Mouse (Mus musculus) kidney, embryonic 16.5 days (tissue): ENCODE results near the gene Dolpp1. TPM values are rescaled to one million over a fixed set of nuclear protein-coding genes. Genes with fewer than 3 reads are reported as not detected.

Experiments used
- ATAC-seq: fragments of 200-750 bp; cut with Nextera tagmentation; 2 replicates; pipeline ENCODE4 v1.8.0; 2017; ENCODE audit warnings: moderate TSS enrichment; ENCODE audit not compliant: low FRiP score, low TSS enrichment
- H3K27ac ChIP-seq: fragments of 300-500 bp; sonication (generic); 2 replicates; pipeline ENCODE4 v1.5.1; 2014; ENCODE audit warnings: low read length
- H3K27me3 ChIP-seq: fragments of 300-500 bp; sonication (generic); 2 replicates; pipeline ENCODE4 v1.6.1; 2014; ENCODE audit warnings: low read length, control low read depth, mixed read lengths; ENCODE audit not compliant: insufficient read depth
- H3K36me3 ChIP-seq: fragments of 300-500 bp; sonication (generic); 2 replicates; pipeline ENCODE4 v1.6.1; 2014; ENCODE audit warnings: low read length, control low read depth, mixed read lengths; ENCODE audit not compliant: insufficient read depth
- H3K4me1 ChIP-seq: fragments of 300-500 bp; sonication (generic); 2 replicates; pipeline ENCODE4 v1.6.1; 2014; ENCODE audit warnings: low read length, control low read depth, mixed read lengths; ENCODE audit not compliant: insufficient read depth
- H3K4me2 ChIP-seq: fragments of 300-500 bp; sonication (generic); replicated peaks from 2 replicates; pipeline ENCODE4 v1.6.1; 2014; ENCODE audit warnings: low read depth, low read length
- H3K4me3 ChIP-seq: fragments of 300-500 bp; sonication (generic); 2 replicates; pipeline ENCODE4 v1.5.1; 2014; ENCODE audit warnings: mild to moderate bottlenecking, low read length
- H3K9ac ChIP-seq: fragments of 300-500 bp; sonication (generic); replicated peaks from 2 replicates; pipeline ENCODE4 v1.6.1; 2014; ENCODE audit warnings: low read length
- H3K9me3 ChIP-seq: fragments of 300-500 bp; sonication (generic); 2 replicates; pipeline ENCODE4 v1.6.1; 2016; ENCODE audit warnings: low read length, control low read depth
- WGBS: fragments of 180-500 bp; shearing (Covaris S2); extraction: QIAGEN DNeasy Blood & Tissue Kit; methylation state at CpG from one replicate; pipeline ENCODE4 v1.1.7; 2014; 5-methylcytosine and 5-hydroxymethylcytosine counted together
- polyA plus RNA-seq: library from polyadenylated mRNA; unstranded; fragments of >200 nt; fragmentation: Nextera tagmentation; extraction: Ambion mirVana; gene quantifications from 2 replicates; pipeline ENCODE4 v1.2.1, GENCODE M21; 2015

Dolpp1 gene
- polyA plus RNA-seq, 1 experiment from 2014 or later, result 44.2 TPM

GRCm38 (mm10) chr2:30392577-30393369 lies 719 bp downstream of the Dolpp1 start:
- no peaks in the 10 kb centered on the region for H3K9me3 ChIP-seq
- ATAC-seq, result peak; percentile 83
- H3K9ac ChIP-seq, result peak overlapping the region; percentile 71
- peaks cover 18% of the 10 kb centered on the region for H3K4me1 ChIP-seq
- H3K27me3 ChIP-seq, result no peaks in the 10 kb centered on the region
- under 1% methylated on average over 54 of the region's 54 CpGs for WGBS
- peak overlapping the region; percentile 63 for H3K4me3 ChIP-seq
- H3K27ac ChIP-seq, result peak overlapping the region; percentile 81
- peaks cover 9% of the 10 kb centered on the region; the same call in 1 of the 2 replicates for H3K36me3 ChIP-seq
- H3K4me2 ChIP-seq, result peak overlapping the region; percentile 83

- peaks cover 9% of the 10 kb centered on the region for H3K36me3 ChIP-seq
- H3K4me3 ChIP-seq, result peak overlapping the region; percentile 63
- no peak for ATAC-seq
- 47% methylated on average over 1 of the region's 1 CpGs for whole genome bisulfite sequencing
- peak overlapping the region; percentile 81 for H3K27ac ChIP-seq
- H3K27me3 ChIP-seq, result no peaks in the 10 kb centered on the region
- H3K4me2 ChIP-seq, result peak overlapping the region; percentile 83
- H3K9me3 ChIP-seq, result no peaks in the 10 kb centered on the region
- H3K9ac ChIP-seq, result peak overlapping the region; percentile 71
- peaks cover 18% of the 10 kb centered on the region for H3K4me1 ChIP-seq
Measured at GRCm38 (mm10) chr2:30393370-30393656, 1.3 kb downstream of the Dolpp1 start.

GRCm38 (mm10) chr2:30395757-30396156 lies 3.7 kb downstream of the Dolpp1 start:
- H3K4me1 ChIP-seq, result peaks cover 18% of the 10 kb centered on the region
- ATAC-seq, result no peak
- no peak overlapping the region for H3K9ac ChIP-seq
- 95% methylated on average over 7 of the region's 7 CpGs for WGBS
- no peaks in the 10 kb centered on the region for H3K27me3 ChIP-seq
- peaks cover 24% of the 10 kb centered on the region for H3K36me3 ChIP-seq
- no peak overlapping the region for H3K4me2 ChIP-seq
- no peak overlapping the region for H3K27ac ChIP-seq
- no peak overlapping the region for H3K4me3 ChIP-seq
- H3K9me3 ChIP-seq, result no peaks in the 10 kb centered on the region

GRCm38 (mm10) chr2:30396246-30396645 lies 4.2 kb downstream of the Dolpp1 start:
- Histone ChIP-seq H3K27ac (no peak overlapping the region), H3K9ac (no peak overlapping the region), H3K4me1 (peaks cover 17% of the 10 kb centered on the region), H3K36me3 (peaks cover 28% of the 10 kb centered on the region), H3K27me3 (no peaks in the 10 kb centered on the region), H3K4me2 (no peak overlapping the region), H3K9me3 (no peaks in the 10 kb centered on the region), H3K4me3 (no peak overlapping the region)
- ATAC-seq, result no peak
- WGBS, result 90% methylated on average over 7 of the region's 7 CpGs

GRCm38 (mm10) chr2:30397986-30398512 lies 6.0 kb downstream of the Dolpp1 start:
- no peak for ATAC-seq
- no peak overlapping the region for H3K27ac ChIP-seq
- H3K9ac ChIP-seq, result no peak overlapping the region
- no peak overlapping the region for H3K4me3 ChIP-seq
- peaks cover 34% of the 10 kb centered on the region for H3K36me3 ChIP-seq
- H3K4me2 ChIP-seq, result no peak overlapping the region
- 86% methylated on average over 10 of the region's 10 CpGs for WGBS
- no peaks in the 10 kb centered on the region for H3K27me3 ChIP-seq
- H3K9me3 ChIP-seq, result no peaks in the 10 kb centered on the region
- peaks cover 11% of the 10 kb centered on the region for H3K4me1 ChIP-seq

GRCm38 (mm10) chr2:30399191-30400171 lies 7.4 kb downstream of the Dolpp1 start:
- Histone ChIP-seq H3K27me3 (no peaks in the 10 kb centered on the region), H3K9ac (no peak overlapping the region; the same call in 1 of the 2 replicates), H3K4me2 (no peak overlapping the region), H3K9me3 (no peaks in the 10 kb centered on the region), H3K4me1 (no peaks in the 10 kb centered on the region), H3K36me3 (peaks cover 34% of the 10 kb centered on the region), H3K4me3 (no peak overlapping the region), H3K27ac (no peak overlapping the region)
- no peak for ATAC-seq
- WGBS, result 57% methylated on average over 20 of the region's 20 CpGs

- Histone ChIP-seq H3K4me1 (no peaks in the 10 kb centered on the region), H3K27ac (no peak overlapping the region), H3K36me3 (peaks cover 48% of the 10 kb centered on the region), H3K4me3 (no peak overlapping the region), H3K9me3 (no peaks in the 10 kb centered on the region), H3K4me2 (no peak overlapping the region), H3K27me3 (no peaks in the 10 kb centered on the region), H3K9ac (no peak overlapping the region)
- ATAC-seq, result no peak
- 90% methylated on average over 1 of the region's 1 CpGs for WGBS
Measured at GRCm38 (mm10) chr2:30401581-30401980, 9.5 kb downstream of the Dolpp1 start.

GRCm38 (mm10) chr2:30402351-30402826 lies 10.3 kb downstream of the Dolpp1 start:
- H3K4me2 ChIP-seq, result no peak overlapping the region
- H3K27ac ChIP-seq, result no peak overlapping the region
- WGBS, result 84% methylated on average over 9 of the region's 9 CpGs
- H3K9me3 ChIP-seq, result no peaks in the 10 kb centered on the region
- no peak overlapping the region for H3K4me3 ChIP-seq
- H3K36me3 ChIP-seq, result peaks cover 42% of the 10 kb centered on the region
- H3K4me1 ChIP-seq, result no peaks in the 10 kb centered on the region
- H3K9ac ChIP-seq, result no peak overlapping the region
- ATAC-seq, result no peak
- H3K27me3 ChIP-seq, result no peaks in the 10 kb centered on the region

- no peak overlapping the region for H3K4me2 ChIP-seq
- ATAC-seq, result no peak
- H3K36me3 ChIP-seq, result peaks cover 44% of the 10 kb centered on the region
- H3K4me3 ChIP-seq, result no peak overlapping the region
- H3K4me1 ChIP-seq, result no peaks in the 10 kb centered on the region
- H3K27ac ChIP-seq, result no peak overlapping the region
- WGBS, result 57% methylated on average over 2 of the region's 2 CpGs
- no peaks in the 10 kb centered on the region for H3K9me3 ChIP-seq
- no peaks in the 10 kb centered on the region for H3K27me3 ChIP-seq
- no peak overlapping the region for H3K9ac ChIP-seq
Measured at GRCm38 (mm10) chr2:30402843-30403242, 10.8 kb downstream of the Dolpp1 start.
